Mouse (Mus musculus): Measurements from ENCODE around the gene Gm5426. TPM values are rescaled to one million over a fixed set of nuclear protein-coding genes. Genes with fewer than 3 reads are reported as not detected.

Gm5426 gene
- polyA plus RNA-seq, 2 experiments = not detected

DNA sequence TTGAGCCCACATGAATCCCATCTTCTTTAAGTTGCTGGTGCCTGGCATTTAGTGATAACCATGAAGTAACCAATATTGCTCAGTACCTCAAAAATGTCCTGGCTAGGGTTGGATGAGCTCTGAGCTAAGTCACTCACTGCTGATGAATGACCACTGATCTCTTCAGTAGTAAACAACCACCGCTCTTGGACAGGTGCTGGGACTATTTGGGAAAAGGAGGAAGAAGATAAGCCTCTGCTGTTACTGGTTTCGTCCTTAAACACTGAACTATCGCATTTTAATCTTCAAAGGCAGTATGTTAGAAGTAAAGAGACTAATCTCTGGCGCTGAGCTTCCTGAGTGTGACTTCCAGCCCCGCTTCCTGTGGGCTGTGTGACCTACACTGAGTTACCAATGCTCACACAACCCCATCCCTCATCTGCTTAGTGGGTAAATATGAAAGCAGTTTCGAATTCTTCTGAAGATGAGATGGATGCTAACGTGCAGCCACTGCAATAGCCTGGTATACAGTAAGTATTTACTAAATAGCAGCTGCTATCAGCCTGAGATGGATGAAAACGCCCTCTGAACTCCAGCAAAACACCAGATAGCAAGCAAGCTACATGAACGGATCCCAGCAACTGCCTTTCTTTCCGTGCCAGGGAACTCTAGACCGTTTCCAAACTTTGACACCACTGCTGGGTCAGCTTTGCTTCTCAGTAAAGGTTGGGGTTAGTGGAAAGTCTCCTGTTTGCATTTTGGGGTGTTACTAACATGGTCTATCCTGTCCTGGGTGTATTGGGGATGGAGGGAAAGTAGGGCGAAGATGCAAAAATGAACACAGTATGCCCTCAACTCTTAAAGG, 44.4 kb downstream of the Gm5426 start:
- Histone ChIP-seq H3K27ac (replicated peaks; ENCODE audit: low read depth, low read length) (no peak overlapping the region), H3K4me3 (replicated peaks; ENCODE audit: low read length) (no peak overlapping the region), H3K27me3 (ENCODE audit: control insufficient read depth, insufficient read depth, low read length) (no peaks in the 10 kb centered on the region), H3K4me1 (ENCODE audit: control insufficient read depth, insufficient read depth, low read length) (no peaks in the 10 kb centered on the region), H3K9ac (ENCODE audit: low read depth, low read length, severe bottlenecking) (no peak overlapping the region), H3K36me3 (ENCODE audit: control insufficient read depth, insufficient read depth, low read length) (no peaks in the 10 kb centered on the region), H3K9me3 (ENCODE audit: control insufficient read depth, low read length) (no peaks in the 10 kb centered on the region), H3K4me2 (replicated peaks; ENCODE audit: low read depth, low read length, severe bottlenecking) (no peak overlapping the region)
- WGBS = 85% methylated on average over 12 of the region's 12 CpGs
- no peak for TF ChIP-seq POLR2A (IDR thresholded peaks at IDR 0.05; ENCODE audit: borderline replicate concordance, extremely low read depth, insufficient read depth, insufficient read length)
- no peak for ATAC-seq (ENCODE audit: low FRiP score, low read depth)
- no peak for DNase-seq (ENCODE audit: low spot score)

DNA sequence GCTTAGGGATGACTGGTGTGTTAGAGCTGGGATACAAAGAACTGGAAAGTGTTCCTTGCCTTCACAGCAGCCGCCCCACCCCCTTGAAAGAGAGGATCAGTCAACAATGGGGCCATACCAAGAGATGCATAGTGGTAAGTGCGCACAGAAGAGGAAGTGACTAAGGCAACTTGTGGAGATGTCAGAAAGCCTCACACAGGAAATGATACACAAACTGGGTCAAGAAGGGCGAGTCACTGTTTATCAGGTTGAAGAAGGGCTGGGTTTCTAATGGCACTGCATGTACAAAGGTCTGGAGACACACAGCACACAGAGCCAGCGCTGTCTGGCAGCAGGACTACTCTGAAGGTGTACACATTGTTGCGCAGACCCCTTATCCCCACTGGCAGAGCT, 45.0 kb downstream of the Gm5426 start:
- 78% methylated on average over 5 of the region's 5 CpGs for WGBS

DNA sequence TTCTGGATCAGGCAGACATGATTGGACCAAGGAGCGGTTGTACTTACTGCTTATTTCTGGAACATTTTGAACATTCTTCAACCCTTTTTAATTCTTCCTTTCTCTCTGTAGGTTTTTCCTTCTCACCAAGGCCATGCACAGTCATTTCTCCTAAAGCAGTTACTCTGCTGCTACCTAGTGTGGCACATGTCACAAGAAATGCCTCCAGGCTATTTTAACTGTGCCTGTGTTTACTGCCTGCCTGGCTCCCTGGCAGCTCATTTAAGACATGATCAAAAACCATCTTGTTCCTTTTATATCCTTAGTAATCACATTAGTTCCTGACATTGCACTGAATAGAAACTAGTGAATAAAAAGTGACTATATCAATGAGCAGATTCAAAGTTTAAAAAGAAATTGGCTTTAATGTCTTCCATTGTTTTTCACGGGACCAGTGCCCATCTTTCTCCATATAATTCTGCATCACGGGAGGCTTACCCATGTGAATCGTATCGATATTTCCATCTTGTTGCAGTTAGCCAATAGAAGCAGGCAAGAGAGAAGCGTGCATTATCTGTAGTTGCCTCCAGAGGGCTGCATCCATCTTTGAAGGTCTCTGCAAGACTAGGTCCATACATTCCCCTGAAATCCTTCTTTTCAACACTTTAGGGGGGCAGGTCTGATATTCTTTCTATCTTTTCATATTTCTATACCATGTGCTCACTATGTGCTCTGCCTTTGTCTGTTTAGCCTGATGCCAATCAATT, 45.7 kb downstream of the Gm5426 start:
- DNase-seq (ENCODE audit: low spot score) = peak; percentile 18
- no peaks in the 10 kb centered on the region for H3K27me3 ChIP-seq (ENCODE audit: control insufficient read depth, insufficient read depth, low read length)
- 77% methylated on average over 6 of the region's 6 CpGs for WGBS

More for the DNA sequence above, 45.0 kb downstream of the Gm5426 start:
- H3K4me3 ChIP-seq (replicated peaks; ENCODE audit: low read length) = no peak overlapping the region
- no peaks in the 10 kb centered on the region for H3K4me1 ChIP-seq (ENCODE audit: control insufficient read depth, insufficient read depth, low read length)
- no peak overlapping the region for H3K4me2 ChIP-seq (replicated peaks; ENCODE audit: low read depth, low read length, severe bottlenecking)
- no peak for DNase-seq (ENCODE audit: low spot score)
- no peaks in the 10 kb centered on the region for H3K9me3 ChIP-seq (ENCODE audit: control insufficient read depth, low read length)
- H3K36me3 ChIP-seq (ENCODE audit: control insufficient read depth, insufficient read depth, low read length) = no peaks in the 10 kb centered on the region
- no peak for TF ChIP-seq POLR2A (IDR thresholded peaks at IDR 0.05; ENCODE audit: borderline replicate concordance, extremely low read depth, insufficient read depth, insufficient read length)
- no peak overlapping the region for H3K27ac ChIP-seq (replicated peaks; ENCODE audit: low read depth, low read length)
- H3K27me3 ChIP-seq (ENCODE audit: control insufficient read depth, insufficient read depth, low read length) = no peaks in the 10 kb centered on the region
- no peak for ATAC-seq (ENCODE audit: low FRiP score, low read depth)
- no peak overlapping the region for H3K9ac ChIP-seq (ENCODE audit: low read depth, low read length, severe bottlenecking)

DNA sequence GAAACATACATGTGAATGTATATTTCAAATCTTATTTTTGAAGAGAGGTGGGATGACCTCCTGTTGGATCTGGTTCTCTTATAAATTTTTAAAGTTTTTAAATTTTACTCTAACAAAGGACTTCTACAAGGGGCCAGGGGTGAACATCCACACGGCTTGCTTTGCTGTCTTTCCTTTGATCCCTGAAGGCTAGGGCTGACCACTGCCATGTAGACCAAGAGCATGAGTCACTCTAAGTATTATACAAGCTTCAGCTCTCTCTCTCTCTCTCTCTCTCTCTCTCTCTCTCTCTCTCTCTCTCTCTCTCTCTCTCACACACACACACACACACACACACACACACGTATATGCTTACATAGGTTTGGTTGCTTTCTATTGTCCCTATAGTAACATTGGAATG, 48.6 kb downstream of the Gm5426 start:
- Histone ChIP-seq H3K36me3 (ENCODE audit: control insufficient read depth, insufficient read depth, low read length) (no peaks in the 10 kb centered on the region), H3K9ac (ENCODE audit: low read depth, low read length, severe bottlenecking) (no peak overlapping the region)
- WGBS = 80% methylated on average over 2 of the region's 2 CpGs

More for the DNA sequence above, 45.7 kb downstream of the Gm5426 start:
- no peak for ATAC-seq (ENCODE audit: low FRiP score, low read depth)
- no peak overlapping the region for H3K27ac ChIP-seq (replicated peaks; ENCODE audit: low read depth, low read length)
- no peak overlapping the region for H3K9ac ChIP-seq (ENCODE audit: low read depth, low read length, severe bottlenecking)
- H3K4me3 ChIP-seq (replicated peaks; ENCODE audit: low read length) = no peak overlapping the region
- H3K36me3 ChIP-seq (ENCODE audit: control insufficient read depth, insufficient read depth, low read length) = no peaks in the 10 kb centered on the region
- no peak for TF ChIP-seq POLR2A (IDR thresholded peaks at IDR 0.05; ENCODE audit: borderline replicate concordance, extremely low read depth, insufficient read depth, insufficient read length)
- H3K4me1 ChIP-seq (ENCODE audit: control insufficient read depth, insufficient read depth, low read length) = no peaks in the 10 kb centered on the region
- H3K4me2 ChIP-seq (replicated peaks; ENCODE audit: low read depth, low read length, severe bottlenecking) = no peak overlapping the region
- no peaks in the 10 kb centered on the region for H3K9me3 ChIP-seq (ENCODE audit: control insufficient read depth, low read length)

DNA sequence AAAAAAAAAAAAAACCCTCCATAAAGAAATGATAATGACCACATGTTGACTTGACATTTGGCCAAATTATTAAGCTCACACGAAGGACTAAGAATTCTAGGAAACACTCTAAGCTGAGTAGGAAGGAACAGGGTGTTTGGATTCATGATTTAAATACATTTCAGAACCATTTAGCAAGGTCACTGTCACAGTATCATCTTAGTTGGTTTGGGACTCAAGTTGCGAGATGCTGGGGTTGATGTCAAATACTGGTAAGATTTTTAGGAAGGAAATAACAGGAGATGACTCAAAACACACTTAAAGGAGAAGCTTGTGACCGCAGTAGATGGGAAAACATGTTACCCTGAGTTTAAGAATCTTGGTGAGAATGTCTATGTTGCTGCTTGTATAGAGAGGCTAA, 49.2 kb downstream of the Gm5426 start:
- 84% methylated on average over 3 of the region's 3 CpGs for WGBS
- no peak for ATAC-seq (ENCODE audit: low FRiP score, low read depth)

More for the DNA sequence above, 48.6 kb downstream of the Gm5426 start:
- DNase-seq (ENCODE audit: low spot score) = no peak
- H3K27ac ChIP-seq (replicated peaks; ENCODE audit: low read depth, low read length) = no peak overlapping the region
- no peaks in the 10 kb centered on the region for H3K4me1 ChIP-seq (ENCODE audit: control insufficient read depth, insufficient read depth, low read length)
- H3K9me3 ChIP-seq (ENCODE audit: control insufficient read depth, low read length) = no peaks in the 10 kb centered on the region
- no peak overlapping the region for H3K4me3 ChIP-seq (replicated peaks; ENCODE audit: low read length)
- ATAC-seq (ENCODE audit: low FRiP score, low read depth) = no peak
- H3K27me3 ChIP-seq (ENCODE audit: control insufficient read depth, insufficient read depth, low read length) = no peaks in the 10 kb centered on the region
- TF ChIP-seq POLR2A (IDR thresholded peaks at IDR 0.05; ENCODE audit: borderline replicate concordance, extremely low read depth, insufficient read depth, insufficient read length) = no peak
- H3K4me2 ChIP-seq (replicated peaks; ENCODE audit: low read depth, low read length, severe bottlenecking) = no peak overlapping the region

More for the DNA sequence above, 49.2 kb downstream of the Gm5426 start:
- Histone ChIP-seq H3K4me1 (ENCODE audit: control insufficient read depth, insufficient read depth, low read length) (no peaks in the 10 kb centered on the region), H3K4me3 (replicated peaks; ENCODE audit: low read length) (no peak overlapping the region), H3K36me3 (ENCODE audit: control insufficient read depth, insufficient read depth, low read length) (no peaks in the 10 kb centered on the region), H3K27ac (replicated peaks; ENCODE audit: low read depth, low read length) (no peak overlapping the region), H3K4me2 (replicated peaks; ENCODE audit: low read depth, low read length, severe bottlenecking) (no peak overlapping the region), H3K9ac (ENCODE audit: low read depth, low read length, severe bottlenecking) (no peak overlapping the region), H3K27me3 (ENCODE audit: control insufficient read depth, insufficient read depth, low read length) (no peaks in the 10 kb centered on the region), H3K9me3 (ENCODE audit: control insufficient read depth, low read length) (no peaks in the 10 kb centered on the region)
- DNase-seq (ENCODE audit: low spot score) = no peak
- no peak for TF ChIP-seq POLR2A (IDR thresholded peaks at IDR 0.05; ENCODE audit: borderline replicate concordance, extremely low read depth, insufficient read depth, insufficient read length)

Small RNA genes within 50 kb of the gene (microRNA-seq; reads per million reads assigned to microRNA genes)
- not detected for gene Gm22913

Other genes with a start within 250 kb of the Gm5426 start
- 10.1 and 11.4 TPM in 2 replicates for gene Eea1, start 196.0 kb upstream of the Gm5426 start, polyA plus RNA-seq (2012; rRNA removed)
- gene Eea1, start 196.0 kb upstream of the Gm5426 start, polyA plus RNA-seq (2014; fragmentation: Nextera tagmentation; extraction: Ambion mirVana) = 23.0 and 24.0 TPM in 2 replicates